8 mouse cellular contexts compared by ENCODE assay signal in the genomic region with DNA sequence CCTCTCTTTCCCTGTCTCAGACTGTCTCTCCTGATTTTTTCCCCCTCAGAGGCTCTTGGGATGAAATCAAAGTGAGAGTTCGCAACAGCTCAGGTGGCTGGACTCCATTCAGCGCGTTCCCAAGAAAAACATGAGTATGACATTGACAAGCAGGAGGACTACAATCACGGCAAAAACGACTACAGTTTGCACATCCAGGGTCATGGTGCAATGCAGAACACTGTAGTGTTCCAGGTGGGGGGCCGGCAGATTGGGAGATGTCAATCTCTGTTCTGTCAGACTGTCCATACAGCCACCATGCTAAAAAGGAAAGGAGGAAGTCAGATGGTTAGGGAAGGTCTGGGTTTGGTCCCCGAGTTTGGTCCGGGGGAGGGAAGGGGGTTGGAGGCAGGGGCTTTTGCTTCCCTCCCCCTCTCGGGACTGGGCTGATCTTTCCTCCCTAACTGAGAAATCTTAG. TPM values are rescaled to one million over a fixed set of nuclear protein-coding genes. Genes with fewer than 3 reads are reported as not detected.
DNase-seq lines count a peak whose midpoint lies in the region; ATAC-seq lines count a peak whose summit lies in the region.

No protein-coding gene starts in this region.

- H3K4me3 ChIP-seq in kidney, embryonic 14.5 days (ENCODE audit: low read length) = peak overlapping the region; percentile 48
- H3K4me3 ChIP-seq in megakaryocyte, embryonic 14.5 days (replicated peaks) = peak overlapping the region; percentile 91

- ATAC-seq in granulocyte monocyte progenitor cell, adult 5-6 weeks (replicated peaks; ENCODE audit: poor library complexity, severe bottlenecking) = peak; percentile 49
- ATAC-seq in kidney, embryonic 14.5 days (ENCODE audit: low FRiP score, low TSS enrichment) = peak; percentile 21; the same call in 1 of the 2 replicates

- peak overlapping the region; percentile 30; the same call in 1 of the 2 replicates for H3K27ac ChIP-seq in kidney, embryonic 14.5 days (ENCODE audit: low read depth, low read length)

- H3K9me3 ChIP-seq in kidney, embryonic 14.5 days (ENCODE audit: control insufficient read depth, low read length) = no peaks in the 10 kb centered on the region
- no peaks in the 10 kb centered on the region for H3K9me3 ChIP-seq in megakaryocyte, embryonic 14.5 days

- H3K36me3 ChIP-seq in kidney, embryonic 14.5 days (ENCODE audit: control insufficient read depth, insufficient read depth, low read length) = no peaks in the 10 kb centered on the region
- no peaks in the 10 kb centered on the region for H3K36me3 ChIP-seq in megakaryocyte, embryonic 14.5 days (replicated peaks; ENCODE audit: low read length)

- H3K4me1 ChIP-seq in kidney, embryonic 14.5 days (ENCODE audit: control insufficient read depth, insufficient read depth, low read length) = no peaks in the 10 kb centered on the region
- peaks cover 7% of the 10 kb centered on the region; the same call in 1 of the 2 replicates for H3K4me1 ChIP-seq in megakaryocyte, embryonic 14.5 days

- H3K27me3 ChIP-seq in kidney, embryonic 14.5 days (ENCODE audit: control insufficient read depth, insufficient read depth, low read length) = no peaks in the 10 kb centered on the region
- H3K27me3 ChIP-seq in megakaryocyte, embryonic 14.5 days (replicated peaks) = peaks cover 11% of the 10 kb centered on the region

- 35% methylated on average over 9 of the region's 9 CpGs for WGBS in kidney, embryonic 14.5 days

- H3K9ac ChIP-seq in kidney, embryonic 14.5 days (ENCODE audit: low read depth, low read length) = peak overlapping the region; percentile 55; the same call in 1 of the 2 replicates

- DNase-seq in heart, adult 18-20 months = peak; percentile 12 to 41
- DNase-seq in heart, adult 11 months = no peak
- peak; percentile 14 for DNase-seq in CD4-positive, CD25-positive, alpha-beta regulatory T cell, adult 2 months (ENCODE audit: low read depth, low spot score)
- peak; percentile 28 for DNase-seq in cerebellum, adult 8-10 months
- DNase-seq in thymus, postnatal 10 days (ENCODE audit: low spot score in 2 of 2) = peak; percentile 4 to 10

- H3K4me2 ChIP-seq in kidney, embryonic 14.5 days (replicated peaks; ENCODE audit: low read depth, low read length) = peak overlapping the region; percentile 58

RNA-seq across cellular contexts. Expression of a gene that starts 31.0 kb away (rescaled TPM):
- total RNA-seq in heart, adult 18-20 months (2021) = 10 to 100 TPM; 15.5 to 15.8 TPM
- total RNA-seq in granulocyte monocyte progenitor cell, adult 5-6 weeks (2014; fragmentation: Nextera tagmentation) = 0.13 and 5.2 TPM in 2 replicates
- 1.2 and 2.8 TPM in 2 replicates for total RNA-seq in granulocyte monocyte progenitor cell, adult 5-6 weeks (2017)
- 12.8 and 13.8 TPM in 2 replicates for polyA plus RNA-seq in kidney, embryonic 14.5 days (2014; fragmentation: Nextera tagmentation; extraction: Ambion mirVana)
- polyA plus RNA-seq in megakaryocyte, embryonic 14.5 days (2012; ENCODE audit: insufficient read depth, low replicate concordance) = 0.20 TPM in 1 of 2 replicates, not detected in the other
